Mouse (Mus musculus) erythroblast, adult 5-6 weeks (primary cell): ENCODE results near the gene Cdip1. TPM values are rescaled to one million over a fixed set of nuclear protein-coding genes. Genes with fewer than 3 reads are reported as not detected.
A peak's percentile ranks its signal among the peaks of the same experiment; 100 is the strongest.

Experiments used
- ATAC-seq: replicated peaks from 2 replicates; pipeline ENCODE4 v1.8.0; 2016; ENCODE audit warnings: moderate number of reproducible peaks, mild to moderate bottlenecking, moderate TSS enrichment, inconsistent platforms; ENCODE audit not compliant: poor library complexity, low FRiP score, severe bottlenecking
- total RNA-seq, 2 experiments: library from RNA; stranded (forward) in 1 of 2; stranded (reverse) in 1 of 2; fragments of 150-400 nt in 1 of 2; fragments of 200-764, 138-1000 nt in 1 of 2; gene quantifications; 2 replicates each; pipeline versions ENCODE4 v1.2.3 to v1.2.4; 2015 to 2017; ENCODE audit warnings: low replicate concordance in 2 of 2

The Cdip1 gene
- total RNA-seq, 2 experiments from 2014 or later: 2.1 to 2.5 TPM

- ATAC-seq: no peak
Measured at GRCm38 (mm10) chr16:4722915-4723209, 67.2 kb downstream of the Cdip1 start.

GRCm38 (mm10) chr16:4722128-4722914, 67.8 kb downstream of the Cdip1 start:
- no peak for ATAC-seq

GRCm38 (mm10) chr16:4718753-4719518, 71.2 kb downstream of the Cdip1 start, which contains the start of gene Nmral1:
Nmral1 (minus strand) TSS chr16:4719356.
- ATAC-seq: peak; percentile 94

GRCm38 (mm10) chr16:4717866-4718265, 72.2 kb downstream of the Cdip1 start:
- no peak for ATAC-seq

GRCm38 (mm10) chr16:4713861-4714710, 76.0 kb downstream of the Cdip1 start:
- ATAC-seq: no peak

- no peak for ATAC-seq
Measured at GRCm38 (mm10) chr16:4711173-4711572, 78.9 kb downstream of the Cdip1 start.

GRCm38 (mm10) chr16:4705541-4705940, 84.6 kb downstream of the Cdip1 start:
- no peak for ATAC-seq

GRCm38 (mm10) chr16:4702646-4703045, 87.4 kb downstream of the Cdip1 start:
- ATAC-seq: no peak

GRCm38 (mm10) chr16:4701211-4701610, 88.9 kb downstream of the Cdip1 start:
- ATAC-seq: no peak

Other genes with a start within 250 kb of the Cdip1 start
- gene Srl, start 248.5 kb downstream of the Cdip1 start, total RNA-seq (2015; ENCODE audit: low replicate concordance): 1.0 and 1.3 TPM in 2 replicates
- gene Srl, start 248.5 kb downstream of the Cdip1 start, total RNA-seq (2017; ENCODE audit: low replicate concordance): 1.3 and 10.3 TPM in 2 replicates
- 3.1 and 14.4 TPM in 2 replicates for gene Tfap4, start 230.4 kb downstream of the Cdip1 start, total RNA-seq (2015; ENCODE audit: low replicate concordance)
- gene Tfap4, start 230.4 kb downstream of the Cdip1 start, total RNA-seq (2017; ENCODE audit: low replicate concordance): 4.6 and 5.9 TPM in 2 replicates
- gene Glis2, start 195.6 kb downstream of the Cdip1 start, total RNA-seq (2015; ENCODE audit: low replicate concordance): not detected in 2 replicates
- gene Glis2, start 195.6 kb downstream of the Cdip1 start, total RNA-seq (2017; ENCODE audit: low replicate concordance): not detected in 2 replicates
- gene Pam16, start 165.3 kb downstream of the Cdip1 start, total RNA-seq (2015; ENCODE audit: low replicate concordance): 3.3 and 10.6 TPM in 2 replicates
- 7.9 and 11.6 TPM in 2 replicates for gene Pam16, start 165.3 kb downstream of the Cdip1 start, total RNA-seq (2017; ENCODE audit: low replicate concordance)
- not detected in 2 replicates for gene Vasn, start 150.4 kb downstream of the Cdip1 start, total RNA-seq (2015; ENCODE audit: low replicate concordance)
- not detected in 2 replicates for gene Vasn, start 150.4 kb downstream of the Cdip1 start, total RNA-seq (2017; ENCODE audit: low replicate concordance)
- 4.8 and 6.9 TPM in 2 replicates for gene Dnaja3, start 150.3 kb downstream of the Cdip1 start, total RNA-seq (2015; ENCODE audit: low replicate concordance)
- 9.5 and 10.9 TPM in 2 replicates for gene Dnaja3, start 150.3 kb downstream of the Cdip1 start, total RNA-seq (2017; ENCODE audit: low replicate concordance)
- gene Coro7, start 110.5 kb downstream of the Cdip1 start, total RNA-seq (2015; ENCODE audit: low replicate concordance): 14.6 and 24.2 TPM in 2 replicates
- gene Coro7, start 110.5 kb downstream of the Cdip1 start, total RNA-seq (2017; ENCODE audit: low replicate concordance): 5.3 and 9.6 TPM in 2 replicates
- 4.6 and 14.4 TPM in 2 replicates for gene Nmral1, start 70.9 kb downstream of the Cdip1 start, total RNA-seq (2015; ENCODE audit: low replicate concordance)
- gene Nmral1, start 70.9 kb downstream of the Cdip1 start, total RNA-seq (2017; ENCODE audit: low replicate concordance): 10.6 and 16.4 TPM in 2 replicates
- 13.3 and 22.6 TPM in 2 replicates for gene Hmox2, start 63.9 kb downstream of the Cdip1 start, total RNA-seq (2015; ENCODE audit: low replicate concordance)
- 15.4 and 18.8 TPM in 2 replicates for gene Hmox2, start 63.9 kb downstream of the Cdip1 start, total RNA-seq (2017; ENCODE audit: low replicate concordance)
- not detected in 2 replicates for gene 4930562C15Rik, start 45.1 kb upstream of the Cdip1 start, total RNA-seq (2015; ENCODE audit: low replicate concordance)
- 0.42 TPM in 1 of 2 replicates, not detected in the other for gene 4930562C15Rik, start 45.1 kb upstream of the Cdip1 start, total RNA-seq (2017; ENCODE audit: low replicate concordance)
- 26.8 and 39.6 TPM in 2 replicates for gene Ubald1, start 90.0 kb upstream of the Cdip1 start, total RNA-seq (2015; ENCODE audit: low replicate concordance)
- 9.5 and 18.3 TPM in 2 replicates for gene Ubald1, start 90.0 kb upstream of the Cdip1 start, total RNA-seq (2017; ENCODE audit: low replicate concordance)
- 5.9 and 6.5 TPM in 2 replicates for gene Mgrn1, start 96.0 kb upstream of the Cdip1 start, total RNA-seq (2015; ENCODE audit: low replicate concordance)
- gene Mgrn1, start 96.0 kb upstream of the Cdip1 start, total RNA-seq (2017; ENCODE audit: low replicate concordance): 2.0 and 3.3 TPM in 2 replicates
- gene Nudt16l1, start 148.5 kb upstream of the Cdip1 start, total RNA-seq (2015; ENCODE audit: low replicate concordance): 5.0 and 6.9 TPM in 2 replicates
- 0.51 and 2.2 TPM in 2 replicates for gene Nudt16l1, start 148.5 kb upstream of the Cdip1 start, total RNA-seq (2017; ENCODE audit: low replicate concordance)
- gene Anks3, start 173.9 kb upstream of the Cdip1 start, total RNA-seq (2015; ENCODE audit: low replicate concordance): 14.4 and 17.3 TPM in 2 replicates
- 16.4 and 25.0 TPM in 2 replicates for gene Anks3, start 173.9 kb upstream of the Cdip1 start, total RNA-seq (2017; ENCODE audit: low replicate concordance)
- not detected in 2 replicates for gene Sept12, start 207.6 kb upstream of the Cdip1 start, total RNA-seq (2015; ENCODE audit: low replicate concordance)
- gene Sept12, start 207.6 kb upstream of the Cdip1 start, total RNA-seq (2017; ENCODE audit: low replicate concordance): not detected in 2 replicates
- not detected in 2 replicates for gene Smim22, start 217.0 kb upstream of the Cdip1 start, total RNA-seq (2015; ENCODE audit: low replicate concordance)
- not detected in 2 replicates for gene Smim22, start 217.0 kb upstream of the Cdip1 start, total RNA-seq (2017; ENCODE audit: low replicate concordance)
- gene Rogdi, start 223.3 kb upstream of the Cdip1 start, total RNA-seq (2015; ENCODE audit: low replicate concordance): 35.3 and 39.2 TPM in 2 replicates
- gene Rogdi, start 223.3 kb upstream of the Cdip1 start, total RNA-seq (2017; ENCODE audit: low replicate concordance): 6.8 and 9.5 TPM in 2 replicates